Mouse (Mus musculus): ENCODE data around the gene Hist1h3c.
"Not testable (repeated sequence)": the region's sequence is repeated elsewhere in the genome, so short reads cannot be mapped to it uniquely, and the experiment has no call there.

DNA sequence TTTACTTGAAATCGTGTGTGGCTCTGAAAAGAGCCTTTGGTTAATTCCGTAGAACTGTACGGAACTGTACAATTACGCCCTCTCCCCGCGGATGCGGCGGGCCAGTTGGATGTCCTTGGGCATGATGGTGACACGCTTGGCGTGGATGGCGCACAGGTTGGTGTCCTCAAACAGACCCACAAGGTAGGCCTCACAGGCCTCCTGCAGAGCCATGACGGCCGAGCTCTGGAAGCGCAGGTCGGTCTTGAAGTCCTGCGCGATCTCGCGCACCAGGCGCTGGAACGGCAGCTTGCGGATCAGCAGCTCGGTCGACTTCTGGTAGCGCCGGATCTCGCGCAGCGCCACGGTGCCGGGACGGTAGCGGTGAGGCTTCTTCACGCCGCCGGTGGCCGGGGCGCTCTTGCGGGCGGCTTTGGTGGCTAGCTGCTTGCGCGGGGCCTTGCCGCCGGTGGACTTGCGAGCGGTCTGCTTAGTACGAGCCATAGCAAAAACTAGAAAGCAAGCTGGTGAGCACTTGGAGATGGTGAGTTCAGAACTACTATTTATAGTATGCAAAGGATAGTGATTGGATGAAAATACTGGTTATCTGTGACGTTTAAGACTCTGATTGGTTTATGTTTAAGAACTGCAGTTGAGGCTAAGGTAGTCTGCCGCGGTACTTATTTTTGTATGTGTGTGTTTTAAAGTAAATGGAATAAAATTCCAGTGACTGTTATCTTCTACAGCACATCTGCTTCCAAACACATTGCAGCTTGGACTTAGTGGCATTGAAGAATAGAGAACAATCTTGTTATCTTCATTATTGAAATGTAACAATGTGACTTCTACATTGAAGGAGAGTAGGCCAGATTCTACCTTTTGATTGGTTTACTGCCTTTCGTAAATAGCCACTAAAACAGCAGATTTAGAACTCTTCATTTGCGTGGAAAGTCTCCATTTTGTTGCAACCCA is 16.7 kb upstream of the Hist1h3c start, which contains the start of gene Hist1h3a:
- TF ChIP-seq GATA1 (IDR thresholded peaks at IDR 0.05; ENCODE audit: borderline replicate concordance, low read length): peak; percentile 11; the same call in 1 of the 3 replicates
- TF ChIP-seq FLI1 (IDR thresholded peaks at IDR 0.05; ENCODE audit: low read length): not testable (repeated sequence)
